Mouse (Mus musculus): ENCODE results near the gene Adk.

- no peak for TF ChIP-seq CTCF (IDR thresholded peaks at IDR 0.05; ENCODE audit: borderline replicate concordance, extremely low read depth, insufficient read depth, insufficient read length)
- TF ChIP-seq POLR2A (IDR thresholded peaks at IDR 0.05; ENCODE audit: borderline replicate concordance, extremely low read depth, insufficient read depth, insufficient read length, poor library complexity, severe bottlenecking) = no peak
Observed at GRCm38 (mm10) chr14:21485961-21486520, 433.7 kb downstream of the Adk start.
